Mouse (Mus musculus): ENCODE measurements around the gene Rpl3l.

DNA sequence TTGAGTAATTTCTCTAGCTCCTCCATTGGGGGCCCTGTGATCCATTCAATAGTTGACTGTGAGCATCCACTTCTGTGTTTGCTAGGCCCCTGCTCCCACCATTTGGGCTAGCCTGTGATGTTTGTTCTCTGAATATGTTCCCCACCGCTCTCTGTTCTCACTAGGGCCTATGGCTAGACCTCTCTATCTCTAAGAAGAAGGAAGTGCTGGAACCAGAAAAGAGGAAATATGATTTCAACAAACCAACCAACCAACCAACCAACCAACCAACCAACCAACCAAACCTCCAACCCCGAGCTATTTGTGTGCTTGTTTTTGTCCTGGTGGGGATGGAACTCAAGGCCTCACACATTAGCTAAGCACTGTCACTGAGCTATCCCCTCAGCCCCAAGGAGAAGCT, 53.2 kb downstream of the Rpl3l start:
- TF ChIP-seq CTCF (IDR thresholded peaks at IDR 0.05; ENCODE audit: low read depth, low read length) (no peak), POLR2A (IDR thresholded peaks at IDR 0.05; ENCODE audit: extremely low read depth, insufficient read depth, low read length) (no peak)
